Mouse (Mus musculus) erythroid progenitor cell, adult 5-6 weeks (primary cell): ENCODE data around the gene Ptov1. TPM values are rescaled to one million over a fixed set of nuclear protein-coding genes. Genes with fewer than 3 reads are reported as not detected.

ENCODE experiments used
- ATAC-seq: replicated peaks from 2 replicates; pipeline ENCODE4 v1.8.0; 2016; ENCODE audit warnings: moderate number of reproducible peaks, mild to moderate bottlenecking, moderate TSS enrichment, inconsistent platforms; ENCODE audit not compliant: poor library complexity, low FRiP score, severe bottlenecking
- total RNA-seq, 2 experiments: library from RNA; stranded (forward) in 1 of 2; stranded (reverse) in 1 of 2; fragments of 150-400 nt in 1 of 2; fragments of 186-747, 209-891 nt in 1 of 2; gene quantifications; 2 replicates each; pipeline versions ENCODE4 v1.2.3 to v1.2.4; 2015 to 2017; ENCODE audit warnings: low replicate concordance in 2 of 2

Gene Ptov1
- total RNA-seq, 2 experiments from 2014 or later: 4.8 to 18.4 TPM

- no peak for ATAC-seq
Measured at GRCm38 (mm10) chr7:44861429-44861816, 8.2 kb downstream of the Ptov1 start.

GRCm38 (mm10) chr7:44860576-44861428, 8.8 kb downstream of the Ptov1 start:
- ATAC-seq: peak; percentile 41; the same call in 1 of the 2 replicates

- no peak for ATAC-seq
Measured at GRCm38 (mm10) chr7:44859896-44860295, 9.7 kb downstream of the Ptov1 start.

- ATAC-seq: peak; percentile 37
Measured at GRCm38 (mm10) chr7:44857905-44858304, 11.7 kb downstream of the Ptov1 start.

- ATAC-seq: peak; percentile 50
Measured at GRCm38 (mm10) chr7:44857042-44857552, 12.5 kb downstream of the Ptov1 start, which contains the start of gene Pnkp. Pnkp (plus strand) TSS chr7:44857139.

- no peak for ATAC-seq
Measured at GRCm38 (mm10) chr7:44856265-44856916, 13.2 kb downstream of the Ptov1 start.

- ATAC-seq: no peak
Measured at GRCm38 (mm10) chr7:44855036-44855435, 14.6 kb downstream of the Ptov1 start.

GRCm38 (mm10) chr7:44854356-44855031, 15.1 kb downstream of the Ptov1 start:
- peak; percentile 60 for ATAC-seq

- peak; percentile 3; the same call in 1 of the 2 replicates for ATAC-seq
Measured at GRCm38 (mm10) chr7:44853596-44854355, 15.8 kb downstream of the Ptov1 start.

- no peak for ATAC-seq
Measured at GRCm38 (mm10) chr7:44853065-44853464, 16.5 kb downstream of the Ptov1 start.

- no peak for ATAC-seq
Measured at GRCm38 (mm10) chr7:44852259-44853027, 17.1 kb downstream of the Ptov1 start.

GRCm38 (mm10) chr7:44851625-44852234, 17.9 kb downstream of the Ptov1 start:
- no peak for ATAC-seq

GRCm38 (mm10) chr7:44850789-44851624, 18.6 kb downstream of the Ptov1 start:
- ATAC-seq: no peak

GRCm38 (mm10) chr7:44850146-44850545, 19.4 kb downstream of the Ptov1 start:
- ATAC-seq: no peak

GRCm38 (mm10) chr7:44849416-44850111, 20.0 kb downstream of the Ptov1 start:
- ATAC-seq: peak; percentile 55

- peak; percentile 78 for ATAC-seq
Measured at GRCm38 (mm10) chr7:44848561-44849415, 20.8 kb downstream of the Ptov1 start, which contains the start of the genes Akt1s1 and Tbc1d17. Akt1s1 (plus strand) TSS chr7:44848991. Tbc1d17 (minus strand) TSS chr7:44849079.
